Mouse (Mus musculus): ENCODE measurements around the gene Phactr1.

GRCm38 (mm10) chr13:42800523-42800922 is 120.1 kb downstream of the Phactr1 start:
- TF ChIP-seq CTCF (IDR thresholded peaks at IDR 0.05; ENCODE audit: low read depth, low read length) (no peak), GATA1 (IDR thresholded peaks at IDR 0.05; ENCODE audit: borderline replicate concordance, low read length) (no peak)
